Mouse (Mus musculus): ENCODE results near the gene Pecam1. TPM values are rescaled to one million over a fixed set of nuclear protein-coding genes. Genes with fewer than 3 reads are reported as not detected.
"Not testable (repeated sequence)": the region's sequence is repeated elsewhere in the genome, so short reads cannot be mapped to it uniquely, and the experiment has no call there.

Pecam1 gene
- total RNA-seq, 2 experiments from 2014 or later, result 183 TPM

DNA sequence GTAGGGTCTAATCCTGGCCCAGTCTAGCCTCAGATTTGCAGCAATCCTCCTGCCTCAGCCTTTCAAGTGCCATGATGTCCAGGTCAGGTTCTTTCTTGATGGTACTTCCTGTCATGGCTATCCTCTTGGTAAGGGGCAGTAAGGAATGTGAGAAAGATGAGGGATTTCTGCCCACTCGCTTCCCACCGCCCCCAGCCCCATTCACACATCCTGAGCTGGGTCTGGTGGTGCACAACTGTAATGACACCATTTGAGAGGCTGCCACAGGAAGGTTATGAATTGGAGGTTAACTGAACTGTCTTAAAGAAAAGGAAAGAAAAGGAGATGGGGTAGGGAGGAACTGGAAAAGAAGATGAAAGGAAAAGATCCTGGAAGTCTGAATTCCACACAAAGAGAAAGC lies 84.6 kb downstream of the Pecam1 start:
- DNase-seq, result no peak

DNA sequence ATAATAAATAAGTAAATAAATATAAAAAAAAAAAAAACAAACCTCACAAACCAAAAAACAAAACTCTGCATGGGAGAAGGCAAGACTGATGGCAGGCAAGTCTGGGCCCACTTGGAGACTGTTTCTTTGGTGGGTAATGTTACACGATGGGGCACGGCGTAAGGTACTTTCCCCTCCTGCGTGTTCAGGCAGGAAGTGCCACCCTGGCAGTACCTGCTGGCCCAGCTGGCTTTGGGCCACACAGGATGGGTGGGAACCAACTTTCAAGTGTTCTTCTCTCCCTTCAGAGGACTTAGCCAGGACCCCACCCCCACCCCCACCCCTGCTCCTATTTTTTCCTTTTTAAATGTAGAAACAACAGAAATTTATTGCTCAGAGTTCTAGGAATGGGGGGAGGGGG lies 85.1 kb downstream of the Pecam1 start:
- no peak for DNase-seq

DNA sequence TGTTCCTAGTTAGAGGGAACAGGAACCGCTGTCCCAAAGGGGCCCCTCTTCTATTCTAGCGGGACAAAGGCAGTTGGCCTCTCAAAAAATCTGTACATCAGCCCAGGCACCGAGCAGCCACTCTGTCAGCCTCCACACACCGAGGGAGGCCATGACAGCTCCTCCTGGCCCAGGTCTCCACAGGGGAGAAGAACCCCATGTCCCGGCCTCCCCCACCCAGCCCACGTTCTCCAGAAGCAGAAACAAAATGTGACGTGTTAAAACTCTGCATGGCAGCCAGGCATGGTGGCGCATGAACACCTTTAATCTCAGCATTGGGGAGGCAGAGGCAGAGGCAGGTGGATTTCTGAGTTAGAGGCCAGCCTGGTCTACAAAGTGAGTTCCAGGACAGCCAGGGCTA lies 85.7 kb downstream of the Pecam1 start:
- DNase-seq, result no peak

- no peak for DNase-seq
Observed at GRCm38 (mm10) chr11:106663838-106664237, 86.6 kb downstream of the Pecam1 start.

- DNase-seq, result no peak
Observed at GRCm38 (mm10) chr11:106662634-106663407, 87.6 kb downstream of the Pecam1 start.

- DNase-seq, result peak; percentile 56
Observed at GRCm38 (mm10) chr11:106660453-106661081, 89.9 kb downstream of the Pecam1 start.

DNA sequence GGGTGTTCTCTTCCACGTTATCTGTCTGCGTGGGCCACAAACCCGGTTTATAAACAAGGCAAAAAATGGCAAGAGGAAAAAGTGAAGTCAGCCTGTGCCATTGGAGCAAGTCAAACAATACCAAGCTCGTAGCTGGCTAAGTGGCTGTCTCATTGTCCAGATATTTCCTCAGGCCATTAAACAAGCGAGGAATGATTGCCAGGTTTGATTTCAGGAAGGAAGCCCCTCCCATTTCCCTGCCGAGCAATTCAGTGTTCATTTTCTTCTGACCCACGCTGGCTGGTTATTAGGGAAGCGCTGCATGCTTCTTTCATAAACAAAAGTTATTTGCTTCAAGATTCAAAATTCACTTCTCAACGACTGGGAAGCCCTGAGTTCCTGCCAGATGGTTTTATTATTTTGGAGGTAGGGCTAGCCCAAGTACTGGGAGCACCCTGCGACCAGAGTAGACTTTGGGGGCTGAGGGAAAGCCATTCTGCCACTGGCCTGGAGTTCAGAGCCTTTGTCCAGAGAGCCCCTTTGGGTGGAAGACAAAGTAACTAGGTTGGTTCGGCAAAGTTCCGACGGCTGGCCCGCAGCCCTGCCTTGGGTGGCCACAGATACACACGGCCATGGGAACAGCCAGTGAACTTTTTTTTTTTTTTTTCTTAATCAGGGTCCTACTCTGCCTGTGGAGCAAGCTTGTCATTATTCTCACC lies 90.7 kb downstream of the Pecam1 start:
- DNase-seq, result peak; percentile 67

GRCm38 (mm10) chr11:106658051-106658880 lies 92.2 kb downstream of the Pecam1 start:
- peak; percentile 87 for DNase-seq

DNA sequence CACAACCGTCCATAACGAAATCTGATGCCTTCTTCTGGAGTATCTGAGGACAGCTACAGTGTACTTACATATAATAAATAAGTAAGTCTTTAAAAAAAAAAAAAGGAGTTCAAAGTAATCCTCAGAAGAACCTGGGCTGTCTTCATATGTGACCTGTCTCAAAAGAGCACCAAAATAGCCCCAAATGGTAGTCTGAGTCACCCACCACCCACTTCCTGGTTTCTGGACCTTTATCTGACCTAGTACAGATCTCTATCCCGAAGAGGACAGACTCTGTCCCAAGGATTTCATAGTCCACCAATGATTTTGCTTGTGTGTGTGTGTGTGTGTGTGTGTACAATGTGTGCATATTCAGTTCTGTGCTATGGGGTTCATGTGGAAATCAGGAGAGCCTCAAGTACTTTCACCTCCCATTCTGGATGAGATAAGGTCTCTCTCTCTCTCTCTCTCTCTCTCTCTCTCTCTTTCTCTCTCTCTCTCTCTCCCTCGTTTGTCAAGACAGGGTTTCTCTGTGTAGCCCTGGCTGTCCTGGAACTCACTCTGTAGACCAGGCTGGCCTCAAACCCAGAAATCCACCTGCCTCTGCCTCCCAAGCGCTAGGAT lies 93.4 kb downstream of the Pecam1 start:
- not testable (repeated sequence) for DNase-seq

GRCm38 (mm10) chr11:106648347-106648746 lies 102.1 kb downstream of the Pecam1 start:
- peak; percentile 83 for DNase-seq

DNA sequence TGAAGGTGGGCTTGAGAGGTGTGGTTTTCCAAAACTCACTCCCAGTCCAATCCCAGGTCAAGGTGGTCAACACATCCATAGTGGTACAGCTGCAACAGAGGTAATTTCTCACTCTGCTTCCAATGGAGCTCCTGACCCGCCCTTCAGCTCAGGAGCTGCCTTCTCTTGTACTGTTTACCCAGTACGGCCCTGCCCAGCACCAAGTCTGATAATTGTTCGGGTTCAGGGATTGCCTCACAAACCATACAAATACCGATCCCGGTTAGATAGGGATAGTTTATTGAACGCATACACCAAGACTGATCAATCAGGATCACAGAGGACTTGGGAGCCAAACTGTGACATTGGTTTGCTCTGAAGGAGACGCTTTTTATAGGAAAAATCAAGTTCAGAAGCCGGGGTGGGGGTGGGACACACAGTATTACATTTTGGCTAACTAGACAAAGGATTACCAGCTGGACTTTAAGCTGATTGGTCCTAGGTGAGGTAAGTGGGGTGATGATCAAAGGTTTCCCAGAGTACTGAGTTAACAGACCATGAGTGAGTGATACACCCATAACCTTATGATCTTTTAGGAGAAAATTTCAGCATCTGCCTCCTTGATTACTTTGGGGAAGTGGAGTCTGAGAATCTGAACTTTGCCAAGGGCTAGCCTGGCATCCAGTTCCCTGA lies 107.3 kb downstream of the Pecam1 start:
- no peak for DNase-seq

- DNase-seq, result no peak
Observed at GRCm38 (mm10) chr11:106641580-106641979, 108.8 kb downstream of the Pecam1 start.

DNA sequence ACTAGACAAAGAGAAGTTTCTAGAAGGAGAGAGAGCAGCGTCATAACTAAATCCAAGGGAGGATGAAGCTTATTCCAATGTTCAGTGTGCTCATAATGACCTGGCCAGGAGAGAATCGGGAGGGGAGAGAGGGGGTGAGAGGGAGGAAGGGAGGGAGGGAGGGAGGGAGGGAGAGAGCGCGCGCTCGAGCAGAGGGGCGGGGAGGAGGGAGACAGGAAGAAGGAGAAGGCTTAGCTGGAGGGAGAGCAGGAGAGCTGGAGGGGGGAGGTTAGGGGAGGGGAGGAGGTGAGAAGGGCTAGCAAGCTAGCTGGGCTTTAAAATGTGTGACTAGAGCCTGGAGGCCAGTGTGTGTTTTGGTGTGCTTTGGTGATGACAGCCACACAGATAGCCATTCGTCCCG lies 110.4 kb downstream of the Pecam1 start:
- no peak for DNase-seq

- peak; percentile 38 for DNase-seq
Observed at GRCm38 (mm10) chr11:106639356-106639692, 111.1 kb downstream of the Pecam1 start.

DNA sequence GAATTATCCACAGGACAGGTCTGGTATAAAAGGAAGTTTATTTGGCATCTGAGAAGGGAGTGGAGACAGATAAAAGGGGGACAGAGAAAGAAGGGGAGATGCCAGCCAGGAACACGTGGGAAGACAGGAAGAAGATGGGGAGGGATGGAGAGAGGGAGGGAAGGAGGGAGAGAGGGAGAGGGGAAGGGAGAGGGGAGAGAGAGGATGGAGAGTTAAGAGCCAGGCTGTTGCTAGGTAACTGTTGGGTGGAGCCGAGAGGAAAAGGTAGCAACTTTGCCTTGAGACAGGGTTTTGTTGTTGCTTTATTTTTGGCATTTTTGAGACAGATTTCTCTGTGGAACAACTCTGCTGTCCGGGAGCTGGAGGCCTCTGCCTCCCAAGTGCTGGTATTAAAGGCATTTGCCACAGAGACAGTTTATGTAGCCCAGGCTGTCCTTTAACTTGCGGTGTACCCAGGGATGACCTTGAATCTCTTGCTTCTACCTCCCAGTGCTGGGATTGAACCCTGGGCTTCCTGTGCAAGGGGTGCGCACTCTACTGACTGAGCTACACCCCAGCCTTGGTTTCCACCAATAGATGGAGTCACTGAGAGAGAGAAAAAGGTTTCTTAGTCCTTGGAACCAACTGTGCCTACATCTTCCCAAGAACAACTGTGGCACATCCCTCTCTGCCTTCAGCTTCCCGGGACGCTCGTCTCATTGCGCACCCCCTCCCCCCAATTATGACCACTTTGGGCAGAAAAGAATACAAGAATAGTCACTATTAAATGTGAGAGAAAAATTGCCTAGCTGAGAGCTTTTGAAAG lies 111.7 kb downstream of the Pecam1 start:
- no peak for DNase-seq

DNA sequence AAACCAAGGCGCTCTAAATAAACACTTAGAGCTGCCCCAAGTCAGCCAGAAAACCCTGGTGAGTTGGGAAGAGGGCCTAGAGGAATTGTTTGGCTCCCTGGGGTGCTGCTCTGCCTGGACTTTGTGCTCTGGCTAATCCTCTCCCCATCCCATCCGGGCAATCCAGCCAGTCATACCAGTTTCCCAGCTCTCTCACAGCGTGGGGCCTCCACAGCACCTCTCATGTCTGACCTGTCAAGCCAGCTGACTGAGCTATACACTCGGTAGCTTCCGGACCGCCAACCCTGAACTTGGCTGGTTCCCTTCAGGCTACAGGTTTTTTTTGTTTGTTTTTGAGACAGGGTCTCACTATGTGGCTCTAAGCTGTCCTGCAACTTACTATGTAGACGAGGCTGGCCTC lies 112.7 kb downstream of the Pecam1 start:
- no peak for DNase-seq

DNA sequence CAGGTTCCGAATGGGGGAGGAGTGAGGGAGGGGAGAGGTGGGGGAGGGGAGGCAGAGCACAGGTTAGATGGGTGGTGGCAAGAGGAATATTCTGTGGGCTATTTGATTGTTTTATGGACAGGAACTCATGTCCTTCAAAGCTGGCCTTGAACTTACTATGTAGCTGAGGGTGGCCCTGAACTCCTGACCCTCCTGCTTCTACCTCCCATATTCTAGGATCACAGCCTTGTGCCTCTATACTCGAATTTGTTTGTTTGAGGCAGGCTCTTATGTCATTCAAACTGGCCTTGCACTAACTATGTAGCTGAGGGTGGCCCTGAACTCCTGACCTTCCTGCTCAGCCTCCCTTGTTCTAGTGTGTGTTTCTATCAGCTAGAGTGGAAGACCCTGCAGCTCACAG lies 114.5 kb downstream of the Pecam1 start:
- no peak for DNase-seq

DNA sequence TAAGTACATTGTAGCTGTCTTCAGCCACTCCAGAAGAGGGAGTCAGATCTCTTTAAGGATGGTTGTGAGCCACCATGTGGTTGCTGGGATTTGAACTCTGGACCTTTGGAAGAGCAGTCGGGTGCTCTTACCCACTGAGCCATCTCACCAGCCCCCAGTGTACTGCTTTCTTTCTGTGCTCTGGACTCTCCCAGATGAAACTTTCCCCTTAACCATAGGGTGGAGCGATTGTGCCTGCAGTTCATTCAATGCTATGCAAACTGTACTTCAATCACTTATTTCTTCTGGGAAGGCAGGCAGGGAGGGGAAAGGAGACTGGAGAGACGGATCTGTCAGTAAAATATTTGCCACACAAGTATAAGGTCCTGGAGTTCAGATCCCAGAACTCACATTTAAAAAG lies 116.3 kb downstream of the Pecam1 start:
- not testable (repeated sequence) for DNase-seq

GRCm38 (mm10) chr11:106633456-106633855 lies 117.0 kb downstream of the Pecam1 start:
- DNase-seq, result no peak

GRCm38 (mm10) chr11:106627692-106628091 lies 122.7 kb downstream of the Pecam1 start:
- peak; percentile 83 for DNase-seq

DNA sequence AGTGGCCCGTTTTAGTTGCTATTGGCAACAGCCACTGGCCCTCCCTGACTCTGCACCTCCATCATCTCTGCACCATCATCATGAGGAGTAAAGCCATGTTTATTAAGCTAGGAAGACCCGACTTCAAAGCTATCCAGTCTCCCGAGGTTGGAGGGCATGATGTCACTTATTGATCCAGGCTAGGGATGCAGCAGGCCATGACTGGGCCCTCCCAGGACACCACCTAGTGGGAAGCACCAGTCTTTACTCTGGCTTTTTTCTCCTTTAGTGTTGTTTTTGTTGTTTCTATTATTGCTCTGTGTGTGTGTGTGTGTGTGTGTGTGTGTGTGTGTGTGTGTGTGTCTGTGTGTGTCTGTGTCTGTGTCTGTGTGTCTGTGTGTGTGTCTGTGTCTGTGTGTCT lies 124.9 kb downstream of the Pecam1 start:
- no peak for DNase-seq
